Mouse (Mus musculus) thymus, adult 2 months (tissue): ENCODE measurements around the gene Synj2.

Experiments
- CTCF ChIP-seq: fragments of 200-500 bp; IDR thresholded peaks from 2 replicates; pipeline ENCODE4 v1.5.1; 2012; ENCODE audit warnings: mild to moderate bottlenecking, control low read depth, low read length, moderate library complexity, borderline replicate concordance; ENCODE audit not compliant: control insufficient read depth, poor library complexity, insufficient read depth; ENCODE audit errors: extremely low read depth
- POLR2A ChIP-seq: fragments of 200-500 bp; IDR thresholded peaks from 2 replicates; pipeline ENCODE4 v1.6.1; 2012; ENCODE audit warnings: mild to moderate bottlenecking, low read length, control low read depth, moderate library complexity; ENCODE audit not compliant: control insufficient read depth, poor library complexity, insufficient read depth; ENCODE audit errors: extremely low read depth

DNA sequence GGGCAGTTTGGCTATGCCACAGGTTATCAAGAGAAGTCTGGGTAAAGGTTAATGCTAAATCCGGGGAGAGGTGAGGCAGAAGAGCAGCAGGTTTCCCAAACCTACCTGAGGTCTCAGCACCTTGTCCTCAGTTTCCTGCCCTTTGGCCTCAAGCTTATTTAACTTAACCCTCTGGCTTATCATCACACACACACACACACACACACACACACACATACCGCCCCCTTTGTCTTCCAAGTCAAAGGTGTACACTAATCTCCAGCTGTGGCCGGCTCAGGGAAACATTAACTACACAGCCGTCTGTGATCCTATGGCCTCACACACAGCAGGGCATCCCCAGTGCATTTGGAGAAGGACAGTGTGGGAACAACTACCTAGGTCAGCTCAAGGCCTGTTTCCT is 77.3 kb downstream of the Synj2 start:
- TF ChIP-seq POLR2A (no peak), CTCF (no peak)
